Mouse (Mus musculus) right cerebral cortex, postnatal 10 days (tissue): Measurements from ENCODE around the gene Thsd1.

Source experiments
- DNase-seq, 2 experiments: peaks; one replicate each; pipeline ENCODE4 v3.0.0; 2021; ENCODE audit warnings: low spot score in 2 of 2

Thsd1 gene

DNA sequence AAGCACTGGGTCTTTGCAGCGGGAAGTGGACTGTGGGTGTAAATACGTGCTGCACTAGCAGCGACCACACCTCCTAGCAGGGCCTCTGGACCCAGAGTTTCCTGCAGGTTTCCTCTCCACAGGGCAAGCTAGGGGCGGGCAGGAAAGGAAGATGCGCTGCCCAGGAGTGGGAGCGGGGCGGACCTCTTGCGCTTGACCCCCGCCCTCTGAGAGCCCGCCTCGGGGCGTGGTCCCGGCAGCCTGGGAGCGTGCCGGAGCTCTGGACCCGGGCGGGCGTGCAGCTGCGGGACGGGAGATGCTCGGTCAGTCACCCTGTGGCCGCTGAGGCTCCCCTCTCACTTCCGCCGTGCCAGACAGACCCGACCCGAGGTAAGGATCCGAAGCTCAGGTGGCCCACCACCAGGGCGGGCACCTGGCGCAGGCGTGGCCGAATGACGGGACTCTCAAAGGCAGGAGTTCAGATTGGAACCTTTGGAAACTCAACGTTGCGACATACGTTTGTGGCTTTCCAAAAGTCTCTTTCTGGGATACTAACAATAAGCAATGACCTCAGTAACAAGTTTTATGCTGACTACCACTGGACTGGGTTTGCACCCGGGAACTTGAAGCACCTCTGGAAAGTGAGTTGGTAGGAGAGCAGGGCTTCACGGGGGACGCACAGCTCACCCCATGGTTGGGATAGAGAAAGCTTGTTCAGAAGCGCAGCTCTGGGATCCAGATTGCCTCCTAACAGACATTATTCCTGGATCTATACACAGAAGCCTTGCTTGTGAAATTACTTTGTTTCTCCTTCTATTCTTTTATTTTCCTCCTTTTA, at the start of gene Thsd1:
TSS of gene Thsd1 (plus strand) at position 253 of the 817 bp plus-strand sequence.
- DNase-seq: no peak

DNA sequence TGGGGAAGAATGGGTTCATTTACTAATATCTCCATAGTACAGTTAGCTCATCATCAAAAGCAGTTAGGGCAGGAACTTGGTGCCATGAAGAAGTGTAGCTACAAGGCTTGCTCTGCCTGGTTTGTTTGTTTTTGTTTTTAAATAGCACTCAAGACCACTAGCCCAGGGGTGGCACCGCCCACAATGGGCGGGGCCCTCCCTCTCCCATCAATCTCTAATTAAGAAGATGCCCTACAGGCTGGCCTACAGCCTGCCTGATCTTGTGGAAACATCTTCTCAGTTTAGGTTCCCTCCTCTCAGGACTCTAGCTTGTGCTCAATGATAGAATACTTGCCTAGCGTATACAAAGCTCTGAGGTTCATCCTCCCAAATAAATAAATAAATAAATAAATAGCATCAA, 42.2 kb upstream of the Thsd1 start:
- DNase-seq: no peak

DNA sequence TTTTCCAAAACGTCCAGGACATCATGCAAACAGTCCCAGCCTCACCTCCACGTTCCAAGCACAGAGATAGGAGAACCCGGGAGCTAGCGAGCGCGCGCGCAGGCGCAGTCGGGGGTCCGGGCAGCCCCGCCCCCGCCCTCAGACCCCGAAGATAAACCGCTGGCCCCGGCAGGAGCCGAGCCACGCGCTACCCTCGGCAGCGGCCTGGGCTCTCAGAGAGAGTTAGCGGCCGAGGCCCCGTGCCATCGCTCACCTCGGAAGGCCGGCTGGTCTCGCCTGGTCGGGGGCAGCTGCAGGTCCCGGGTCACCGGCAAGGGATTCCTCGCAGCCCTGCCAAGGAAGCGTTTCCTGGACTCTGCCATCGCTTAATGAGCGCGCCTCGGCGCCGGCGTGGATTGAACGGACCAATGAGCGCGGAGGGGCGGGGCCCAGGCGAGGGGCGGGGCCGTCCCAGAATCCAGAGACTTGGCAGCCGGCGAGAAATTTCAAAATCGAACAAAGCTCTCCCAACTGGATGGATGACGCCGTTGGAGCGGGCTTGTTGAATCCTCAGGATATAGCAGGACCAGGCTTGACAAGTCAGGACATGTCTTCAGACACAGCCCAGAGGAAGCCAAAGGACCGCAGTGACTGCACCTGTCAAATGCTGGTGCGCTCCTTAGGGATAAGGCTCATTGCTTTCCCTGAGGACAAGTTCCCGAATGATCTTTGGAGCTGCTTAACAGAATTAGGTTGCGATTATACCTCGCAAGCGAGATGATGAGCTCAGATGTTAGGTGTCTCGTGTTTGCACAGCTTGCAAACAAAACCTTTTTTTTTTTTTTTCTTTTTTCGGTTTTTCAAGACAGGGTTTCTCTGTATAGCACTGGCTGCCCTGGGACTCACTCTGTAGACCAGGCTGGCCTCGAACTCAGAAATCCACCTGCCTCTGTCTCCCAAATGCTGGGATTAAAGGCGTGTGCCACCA, 41.4 kb upstream of the Thsd1 start, which contains the start of gene Ckap2:
TSS of gene Ckap2 (minus strand) at position 389 of the 967 bp plus-strand sequence.
- peak; percentile 92 to 93 for DNase-seq

DNA sequence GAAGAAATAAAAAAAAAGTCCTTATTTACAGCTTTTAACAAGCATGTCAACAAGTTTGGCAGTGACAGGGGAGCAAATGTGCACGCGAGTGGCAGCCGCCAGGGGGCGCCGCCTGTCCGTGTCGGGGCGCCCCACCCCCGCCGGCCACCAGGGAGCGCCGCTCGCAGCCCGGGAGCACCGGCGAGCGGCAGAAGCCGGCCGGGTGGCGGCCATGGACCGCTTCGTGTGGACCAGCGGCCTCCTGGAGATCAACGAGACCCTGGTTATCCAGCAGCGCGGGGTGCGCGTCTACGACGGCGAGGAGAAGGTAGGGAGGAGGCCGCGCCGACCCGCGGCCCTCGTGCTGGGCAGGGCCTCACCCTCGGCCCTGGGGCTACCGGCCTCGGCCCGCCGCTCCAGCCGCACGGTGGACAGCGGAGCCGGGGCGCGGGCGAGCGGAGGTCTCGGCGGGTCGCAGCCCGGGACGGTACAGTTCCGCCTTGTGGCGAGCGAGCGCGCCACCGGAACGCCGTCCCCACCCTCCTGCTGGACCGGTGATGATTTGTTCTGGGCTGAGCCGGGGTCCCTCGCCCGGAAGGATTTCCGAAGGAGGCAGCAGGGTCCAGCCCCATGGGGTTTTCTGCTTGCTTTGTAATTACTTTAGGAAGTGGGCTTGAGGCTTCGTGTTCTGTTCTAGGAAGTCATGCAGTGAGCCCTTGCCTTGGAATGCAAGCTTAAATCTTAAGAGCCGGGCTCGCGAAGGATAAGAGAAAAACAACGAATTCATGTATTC, 34.3 kb upstream of the Thsd1 start, which contains the start of gene Vps36:
TSS of gene Vps36 (plus strand) at position 150 of the 772 bp plus-strand sequence.
- DNase-seq: peak; percentile 88 to 89

DNA sequence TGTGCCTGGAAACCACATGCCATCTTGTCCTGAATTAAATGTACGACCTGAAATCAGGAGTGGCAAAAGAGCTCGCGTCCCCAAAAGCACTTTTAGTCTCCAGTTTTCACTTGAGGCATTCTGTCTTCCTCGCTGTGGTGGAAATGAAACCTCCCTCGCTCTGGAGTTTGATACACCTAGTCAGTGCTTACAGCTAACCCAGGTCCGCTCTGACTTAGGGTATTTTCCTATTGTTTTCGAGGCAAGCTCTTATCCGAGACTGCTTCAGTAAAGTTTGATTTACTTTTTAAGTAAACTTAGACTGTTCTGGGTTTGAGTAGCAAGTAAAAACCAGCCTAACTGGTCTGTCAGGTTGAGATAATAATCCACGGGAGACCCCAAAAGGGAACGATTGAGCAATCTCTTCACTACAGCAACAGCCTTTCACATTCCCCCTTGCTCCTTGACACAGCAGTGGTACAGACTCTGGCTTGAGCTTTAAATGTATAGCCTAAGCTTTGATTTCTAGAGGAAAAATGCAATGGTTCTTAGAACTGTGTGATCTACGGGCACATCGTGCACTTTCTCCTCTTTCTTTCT, 33.6 kb upstream of the Thsd1 start:
- DNase-seq: no peak

DNA sequence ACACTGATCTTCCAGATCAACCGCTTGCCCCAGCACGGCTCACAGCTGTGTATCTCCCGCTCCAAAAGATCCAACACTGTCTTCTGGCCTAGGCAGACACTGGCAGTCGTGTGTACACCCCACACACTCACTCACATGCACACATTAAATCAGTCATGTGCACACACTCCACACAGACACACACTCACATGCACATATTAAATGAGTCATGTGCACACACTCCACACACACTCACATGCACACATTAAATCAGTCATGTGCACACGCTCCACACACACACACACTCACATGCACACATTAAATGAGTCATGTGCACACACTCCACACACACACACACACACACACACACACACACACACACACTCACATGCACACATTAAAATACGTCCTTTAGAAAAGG, 29.2 kb upstream of the Thsd1 start:
- DNase-seq: no peak

DNA sequence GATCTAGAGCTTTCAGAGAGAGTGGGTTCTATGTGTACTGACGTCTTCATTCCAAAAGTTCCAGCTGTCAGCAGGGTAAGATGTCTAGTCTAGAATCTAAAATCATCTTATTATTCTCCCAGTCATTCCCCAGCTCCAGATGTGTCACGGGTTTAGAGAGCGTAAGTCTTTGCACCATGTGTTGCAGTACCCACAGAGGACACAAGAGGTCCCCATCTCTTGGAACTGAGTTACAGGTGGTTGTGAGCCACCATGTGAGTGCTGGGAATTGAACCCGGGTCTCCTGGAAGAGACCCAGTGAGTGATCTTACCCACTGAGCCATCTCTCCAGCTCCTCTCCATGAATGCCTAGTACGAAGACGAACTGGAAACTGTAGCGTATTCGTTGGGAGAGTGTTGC, 27.6 kb upstream of the Thsd1 start:
- no peak for DNase-seq

DNA sequence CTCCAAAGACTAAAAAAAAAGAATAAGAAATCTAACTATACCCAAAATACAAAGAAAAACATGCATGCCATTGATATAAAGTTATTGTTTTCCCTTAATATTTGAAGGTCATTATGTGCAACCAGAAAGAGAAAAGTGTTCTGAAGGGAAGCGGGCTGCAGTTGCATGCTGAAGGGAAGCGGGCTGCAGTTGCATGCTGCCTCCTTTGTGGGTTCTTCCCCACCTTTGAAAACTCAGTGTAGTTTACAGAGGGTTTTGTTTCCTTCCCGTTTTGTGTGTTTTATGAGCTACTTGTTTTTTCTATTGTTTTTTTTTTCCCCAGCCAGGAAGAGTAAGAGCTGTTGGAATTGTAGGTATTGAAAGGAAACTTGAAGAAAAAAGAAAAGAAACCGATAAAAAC, 19.6 kb upstream of the Thsd1 start:
- DNase-seq: no peak

DNA sequence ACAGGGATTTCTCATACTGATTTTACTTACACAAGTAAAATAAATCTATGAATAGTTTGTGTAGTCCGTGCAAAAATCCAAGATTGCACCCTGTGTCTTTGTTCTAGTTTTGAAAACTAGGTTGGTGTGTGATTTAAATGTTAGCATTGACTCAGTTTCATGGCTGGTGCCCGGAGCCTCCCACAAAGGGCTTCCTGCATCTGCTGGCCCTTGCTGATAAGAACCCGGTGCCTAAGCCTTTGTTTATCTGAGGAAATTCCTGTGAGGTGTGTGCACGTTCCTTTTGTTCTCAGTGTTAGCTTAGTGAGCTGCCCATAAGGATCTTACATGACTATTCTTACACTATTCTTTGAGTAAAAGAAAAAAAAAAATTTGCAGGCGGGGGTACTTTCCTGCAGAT, 18.1 kb upstream of the Thsd1 start:
- no peak for DNase-seq

DNA sequence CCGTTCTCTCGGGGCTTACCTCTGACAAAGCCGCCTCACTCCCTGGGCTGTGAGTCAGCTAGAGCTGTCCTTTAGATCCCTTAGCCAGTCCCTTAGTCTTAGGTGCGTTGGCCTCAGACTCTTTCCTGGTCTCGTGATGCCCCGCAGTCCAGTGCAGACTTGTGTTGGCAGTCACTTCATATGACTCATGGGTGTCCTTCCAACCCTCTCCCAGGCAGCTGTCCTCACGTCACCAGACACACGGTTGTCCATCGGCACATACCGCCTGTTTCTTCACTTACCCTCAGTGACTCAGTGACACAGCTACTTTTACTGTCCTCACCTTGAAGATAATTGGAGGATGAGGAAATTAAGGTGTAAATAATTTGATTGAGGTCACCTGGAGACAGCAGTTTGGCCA, 12.3 kb upstream of the Thsd1 start:
- DNase-seq: no peak

DNA sequence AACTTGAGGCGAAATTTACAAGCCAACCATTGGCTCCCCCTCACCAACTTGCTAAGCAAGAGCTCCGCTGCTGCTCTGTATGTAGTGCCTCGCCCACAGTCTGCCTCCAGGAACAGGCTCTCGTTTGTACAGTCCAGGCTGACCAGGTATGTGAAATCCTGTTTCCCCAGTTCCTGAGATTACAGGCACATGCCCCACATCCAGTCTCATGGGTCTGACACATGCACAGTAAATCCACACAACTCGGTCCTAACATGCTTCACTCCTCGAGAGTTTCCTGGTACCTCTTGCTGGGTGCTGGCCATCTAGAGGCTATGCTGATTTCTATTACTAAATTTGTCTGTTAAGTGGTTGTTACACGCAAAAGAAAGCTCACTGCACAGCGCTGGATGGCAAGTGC, 752 bp upstream of the Thsd1 start:
- DNase-seq: no peak

DNA sequence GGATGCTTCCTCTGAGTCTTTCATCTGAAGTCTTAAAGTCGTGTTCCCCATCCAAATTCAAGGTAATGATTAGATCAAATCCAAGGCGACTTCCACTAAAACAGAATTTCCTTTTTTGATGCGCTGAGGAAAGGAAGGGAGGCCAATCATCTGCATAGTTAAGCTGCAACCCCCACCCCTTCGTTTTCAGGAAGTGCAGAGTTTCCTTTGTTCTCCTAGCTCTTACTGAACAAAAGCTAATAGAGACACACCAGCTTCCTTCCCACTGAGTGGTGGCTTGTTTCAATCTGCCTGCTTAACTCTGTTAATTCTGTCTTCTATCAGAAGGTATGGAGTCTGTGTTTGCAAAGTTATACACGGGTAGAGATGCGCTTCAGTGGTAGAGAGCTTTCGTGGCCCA, 1.5 kb downstream of the Thsd1 start:
- no peak for DNase-seq

DNA sequence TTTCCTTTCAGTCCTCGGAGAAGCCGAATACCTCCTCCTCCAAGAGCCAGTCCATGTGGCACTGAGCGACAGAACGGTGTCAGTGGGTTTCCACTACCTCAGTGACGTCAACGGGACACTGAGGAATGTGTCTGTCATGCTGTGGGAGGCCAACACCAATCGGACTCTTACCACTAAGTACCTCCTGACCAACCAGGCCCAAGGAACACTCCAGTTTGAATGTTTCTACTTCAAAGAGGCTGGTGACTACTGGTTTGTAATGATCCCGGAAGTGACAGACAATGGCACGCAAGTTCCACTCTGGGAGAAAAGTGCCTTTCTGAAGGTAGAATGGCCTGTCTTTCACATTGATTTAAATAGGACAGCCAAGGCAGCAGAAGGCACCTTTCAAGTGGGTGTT, 15.9 kb downstream of the Thsd1 start:
- no peak for DNase-seq

DNA sequence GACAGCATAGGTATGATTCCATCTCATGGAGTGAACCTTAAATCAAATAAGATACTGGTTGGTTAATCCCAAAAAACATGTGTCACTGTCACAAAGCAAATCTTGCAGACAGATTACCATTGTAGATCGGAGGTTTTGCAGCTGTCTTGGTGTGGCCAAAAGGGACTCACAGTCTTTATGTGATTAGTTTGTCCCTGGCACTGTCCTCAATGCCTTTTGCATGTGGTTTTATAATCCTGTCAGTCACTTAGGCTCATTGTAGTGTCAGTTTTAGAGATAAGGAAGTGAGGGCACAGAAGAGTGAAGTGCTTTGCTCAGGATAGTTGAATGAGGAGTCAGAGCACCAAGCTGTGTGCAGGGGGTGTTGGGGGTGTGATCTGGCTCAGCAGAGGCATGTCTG, 18.6 kb downstream of the Thsd1 start:
- DNase-seq: no peak

DNA sequence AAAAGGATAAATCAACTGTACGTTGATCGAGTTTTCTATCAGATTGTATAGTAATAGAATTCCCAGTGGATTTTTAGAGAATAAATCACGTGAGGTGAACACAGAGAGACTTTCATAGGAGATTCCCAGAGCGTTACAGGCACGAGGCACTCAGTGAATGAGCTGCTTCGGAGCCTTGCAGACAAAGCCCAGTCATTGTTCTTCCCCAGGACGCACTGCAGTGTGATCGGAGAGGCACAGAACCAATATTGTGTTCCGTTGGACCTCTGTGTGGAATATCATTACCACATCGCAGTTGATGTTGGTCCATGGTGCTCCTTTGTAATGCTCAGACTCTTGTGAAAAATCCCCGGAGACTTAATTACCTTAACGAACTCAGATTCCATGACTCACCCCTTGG, 20.8 kb downstream of the Thsd1 start:
- no peak for DNase-seq

DNA sequence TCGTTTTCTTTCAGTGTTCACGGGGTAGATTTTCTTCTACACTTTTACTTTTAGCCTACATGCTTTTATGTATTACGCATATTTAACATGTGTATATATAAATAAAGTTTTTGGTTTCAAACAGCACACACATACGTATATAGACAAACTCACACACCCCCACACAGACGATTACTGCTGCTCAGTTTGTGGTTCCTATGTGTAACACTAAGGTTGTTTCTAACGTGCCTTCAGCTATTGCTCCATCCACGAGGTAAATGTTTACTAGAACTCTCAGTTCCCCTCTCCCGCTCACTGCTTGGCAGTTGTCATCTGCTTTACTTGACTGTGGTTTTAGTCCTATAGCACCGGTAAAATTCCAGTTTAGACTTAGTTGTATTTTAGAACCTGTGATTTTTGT, 22.0 kb downstream of the Thsd1 start:
- no peak for DNase-seq

DNA sequence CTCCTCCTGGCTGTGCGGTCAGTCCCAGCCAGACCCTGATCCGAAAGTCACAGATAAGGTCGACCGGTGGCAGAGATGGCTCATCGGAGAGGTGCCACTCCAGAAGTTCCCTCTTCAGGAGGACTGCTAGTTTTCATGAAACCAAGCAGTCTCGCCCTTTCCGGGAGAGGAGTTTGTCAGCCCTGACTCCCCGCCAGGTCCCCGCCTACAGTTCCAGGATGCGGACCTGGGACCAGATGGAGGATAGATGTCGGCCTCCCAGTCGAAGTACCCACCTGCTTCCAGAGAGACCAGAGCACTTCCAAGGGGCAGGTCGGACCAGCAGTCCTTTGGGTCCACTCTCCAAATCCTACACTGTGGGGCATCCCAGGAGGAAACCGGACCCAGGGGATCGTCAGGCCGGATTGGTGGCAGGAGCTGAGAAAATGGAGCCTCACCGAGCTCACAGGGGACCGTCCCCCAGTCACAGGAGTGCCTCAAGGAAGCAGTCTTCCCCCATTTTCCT, 31.9 kb downstream of the Thsd1 start:
- DNase-seq: no peak

DNA sequence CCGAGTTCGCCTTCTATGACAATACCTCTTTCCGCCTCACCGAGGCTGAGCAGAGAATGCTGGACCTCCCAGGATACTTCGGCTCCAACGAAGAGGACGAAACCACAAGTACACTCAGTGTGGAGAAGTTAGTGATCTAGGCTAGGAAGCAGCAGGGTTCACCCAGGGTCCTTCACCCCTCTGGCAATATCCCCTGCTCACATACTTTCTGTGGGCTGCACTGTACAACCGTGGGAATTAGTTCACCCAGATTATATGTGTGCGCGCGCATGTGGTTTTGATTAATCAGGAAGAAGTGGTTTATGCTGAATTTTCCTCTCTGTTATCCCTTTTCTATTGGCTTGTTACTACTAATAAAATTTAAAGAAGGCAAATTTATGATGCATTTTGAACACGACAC, 32.4 kb downstream of the Thsd1 start:
- no peak for DNase-seq

DNA sequence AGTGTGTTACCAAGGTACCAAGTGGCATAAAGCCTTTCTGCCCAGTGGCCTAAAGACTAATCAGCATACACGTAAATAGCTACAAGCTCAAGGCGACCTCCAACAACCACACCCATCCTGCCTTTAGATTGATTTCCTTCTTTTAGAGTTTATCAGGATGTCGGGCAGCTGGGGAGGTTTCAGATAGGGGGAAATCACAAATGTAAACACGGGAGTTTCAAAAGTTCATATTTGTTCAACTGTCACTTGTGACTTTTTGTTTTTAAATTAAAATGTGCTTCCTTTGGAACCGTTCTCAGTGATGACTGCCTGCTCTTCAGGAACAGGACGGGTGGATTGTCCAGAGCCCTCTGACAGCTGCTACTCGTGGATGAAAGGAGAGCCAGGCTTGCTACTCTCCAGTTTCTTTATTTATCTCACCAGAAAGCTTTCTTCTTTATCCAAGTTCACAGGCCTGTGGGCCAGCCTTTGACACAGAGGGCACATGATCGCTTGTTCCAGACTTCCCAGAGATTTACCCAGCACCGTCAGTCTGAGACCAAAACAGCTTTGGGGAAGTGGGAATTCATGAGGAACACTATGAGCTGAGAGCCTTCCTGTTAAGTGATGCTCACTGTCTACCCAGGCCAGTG, 33.1 kb downstream of the Thsd1 start:
- DNase-seq: no peak

DNA sequence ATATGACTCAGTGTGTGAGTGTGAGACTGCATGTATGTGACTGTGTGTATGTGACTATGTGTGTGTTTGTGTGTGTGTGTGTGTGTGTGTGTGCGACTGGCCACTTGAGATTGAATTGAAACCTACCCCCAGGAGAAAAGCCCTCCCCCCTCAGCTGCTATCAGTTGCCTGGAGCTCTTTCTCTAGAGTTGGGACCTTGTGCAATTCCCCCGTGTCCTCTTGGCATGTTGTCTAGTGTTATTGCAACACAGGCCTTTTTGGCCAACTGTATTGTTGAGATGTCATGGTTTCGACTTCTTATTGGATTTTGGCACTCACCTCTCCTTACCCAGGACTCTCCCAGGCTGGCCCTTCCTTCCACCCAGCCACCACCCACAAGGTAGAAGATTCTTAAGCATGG, 35.2 kb downstream of the Thsd1 start:
- DNase-seq: no peak

DNA sequence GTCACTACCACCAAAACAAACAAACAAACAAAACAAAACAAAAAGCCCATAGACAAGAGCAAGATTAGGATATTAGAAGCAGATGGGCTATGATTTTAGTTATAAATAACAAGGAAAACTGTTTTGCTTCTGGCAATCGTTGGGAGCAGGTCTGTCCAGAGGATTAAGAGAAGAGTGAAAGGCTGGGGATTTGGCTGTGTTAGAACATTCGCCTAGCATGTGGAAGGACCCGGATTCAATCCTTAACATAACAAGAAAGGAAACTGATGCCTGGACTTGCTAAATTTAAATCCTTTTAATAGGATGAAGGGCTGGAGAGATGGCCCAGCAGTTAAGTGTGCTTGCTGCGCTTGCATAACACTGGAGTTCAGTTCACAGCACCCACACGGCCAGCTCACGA, 37.2 kb downstream of the Thsd1 start:
- DNase-seq: no peak
